Mouse (Mus musculus): ENCODE data around the gene Stard10.

- no peak for TF ChIP-seq POLR2A (IDR thresholded peaks at IDR 0.05; ENCODE audit: extremely low read depth, insufficient read depth, low read length)
- TF ChIP-seq CTCF (IDR thresholded peaks at IDR 0.05; ENCODE audit: low read depth, low read length): no peak
Measured at GRCm38 (mm10) chr7:101361767-101362166, 44.9 kb downstream of the Stard10 start.

Data from liver, adult 2 months (tissue).